In genomic region chr4:131876836-131877235, GRCm38 (mm10) we compare ENCODE assay signal across 11 mouse cellular contexts. TPM values are rescaled to one million over a fixed set of nuclear protein-coding genes. Genes with fewer than 3 reads are reported as not detected.
DNase-seq lines count a peak whose midpoint lies in the region; ATAC-seq and TF ChIP-seq lines count a peak whose summit lies in the region.
"Had no signal": no experiment of that assay in that cellular context is flagged by ENCODE, and none has a peak within 500 bp of the region (broad histone marks: within the 10 kb centered on the region; RNA-seq: fewer than 3 reads in every experiment).

No protein-coding gene starts in this region.

- WGBS in lung, embryonic 14.5 days, result 41% methylated on average over 2 of the region's 2 CpGs
- 40% methylated on average over 2 of the region's 2 CpGs for WGBS in lung, adult 2 months
- 55% methylated on average over 2 of the region's 2 CpGs for WGBS in hindbrain, embryonic 15.5 days
- 71% methylated on average over 2 of the region's 2 CpGs for WGBS in neural tube, embryonic 12.5 days

- peaks cover 59% of the 10 kb centered on the region for H3K4me1 ChIP-seq in erythroblast, embryonic 14.5 days (ENCODE audit: control insufficient read depth)
- H3K4me1 ChIP-seq in lung, embryonic 14.5 days (ENCODE audit: insufficient read depth), result peaks cover 17% of the 10 kb centered on the region
- H3K4me1 ChIP-seq in lung, adult 2 months (ENCODE audit: control insufficient read depth, insufficient read depth, low read length), result peaks cover 29% of the 10 kb centered on the region
- H3K4me1 ChIP-seq in hindbrain, embryonic 15.5 days (replicated peaks), result peaks cover 66% of the 10 kb centered on the region
- H3K4me1 ChIP-seq in neural tube, embryonic 12.5 days, result peaks cover 45% of the 10 kb centered on the region

- no peak overlapping the region for H3K9ac ChIP-seq in lung, embryonic 14.5 days
- H3K9ac ChIP-seq in hindbrain, embryonic 15.5 days, result no peak overlapping the region
- no peak overlapping the region for H3K9ac ChIP-seq in neural tube, embryonic 12.5 days
- H3K9ac ChIP-seq: limb, embryonic 15.5 days had no signal

- ATAC-seq in erythroblast, adult 5-6 weeks (replicated peaks; ENCODE audit: low FRiP score, poor library complexity, severe bottlenecking), result no peak
- no peak for ATAC-seq in lung, embryonic 14.5 days (ENCODE audit: insufficient read depth)
- ATAC-seq in hindbrain, embryonic 15.5 days (ENCODE audit: low FRiP score, low read depth), result no peak
- ATAC-seq in neural tube, embryonic 12.5 days (ENCODE audit: low FRiP score, low read depth), result no peak

- no peak for TF ChIP-seq CTCF in lung, embryonic 14.5 days (IDR thresholded peaks at IDR 0.05; ENCODE audit: low read depth)
- no peak for TF ChIP-seq CTCF in lung, adult 2 months (IDR thresholded peaks at IDR 0.05; ENCODE audit: insufficient read depth, low read length)

- no peak for TF ChIP-seq POLR2A in lung, adult 2 months (IDR thresholded peaks at IDR 0.05; ENCODE audit: borderline replicate concordance, extremely low read depth, low read depth, low read length)

- H3K27me3 ChIP-seq in erythroblast, embryonic 14.5 days (ENCODE audit: control insufficient read depth), result no peaks in the 10 kb centered on the region
- no peaks in the 10 kb centered on the region for H3K27me3 ChIP-seq in lung, embryonic 14.5 days (ENCODE audit: insufficient read depth, low read length)
- no peaks in the 10 kb centered on the region for H3K27me3 ChIP-seq in hindbrain, embryonic 15.5 days
- H3K27me3 ChIP-seq in neural tube, embryonic 12.5 days (replicated peaks), result no peaks in the 10 kb centered on the region
- H3K27me3 ChIP-seq: limb, embryonic 15.5 days had no signal

- H3K4me3 ChIP-seq in erythroblast, embryonic 14.5 days (replicated peaks), result peak overlapping the region; percentile 1
- no peak overlapping the region for H3K4me3 ChIP-seq in lung, embryonic 14.5 days (ENCODE audit: low read depth, low read length)
- no peak overlapping the region for H3K4me3 ChIP-seq in lung, adult 2 months (replicated peaks; ENCODE audit: extremely low read depth, low read depth, low read length)
- peak overlapping the region; percentile 1; the same call in 1 of the 2 replicates for H3K4me3 ChIP-seq in hindbrain, embryonic 15.5 days
- no peak overlapping the region for H3K4me3 ChIP-seq in neural tube, embryonic 12.5 days
- H3K4me3 ChIP-seq: limb, embryonic 15.5 days had no signal

- DNase-seq in lung, embryonic 14.5 days, result no peak
- no peak for DNase-seq in lung, adult 2 months
- DNase-seq in spleen, postnatal 14 days (ENCODE audit: low spot score in 2 of 2), result no peak
- DNase-seq in frontal cortex, postnatal 10 days (ENCODE audit: low spot score in 2 of 2), result no peak
- DNase-seq: gastrocnemius, postnatal 10 days; kidney, postnatal 10 days had no signal

- peaks cover 55% of the 10 kb centered on the region for H3K36me3 ChIP-seq in erythroblast, embryonic 14.5 days (ENCODE audit: control insufficient read depth)
- 0 out of 2 replicates have a peak, but pooled peaks cover 4% of the 10 kb centered on the region for H3K36me3 ChIP-seq in lung, embryonic 14.5 days (ENCODE audit: insufficient read depth)
- no peaks in the 10 kb centered on the region for H3K36me3 ChIP-seq in hindbrain, embryonic 15.5 days
- no peaks in the 10 kb centered on the region for H3K36me3 ChIP-seq in neural tube, embryonic 12.5 days
- H3K36me3 ChIP-seq: limb, embryonic 15.5 days had no signal

- peak overlapping the region; percentile 86; the same call in 1 of the 2 replicates for H3K4me2 ChIP-seq in lung, embryonic 14.5 days
- H3K4me2 ChIP-seq in hindbrain, embryonic 15.5 days, result peak overlapping the region; percentile 95
- peak overlapping the region; percentile 38; the same call in 1 of the 2 replicates for H3K4me2 ChIP-seq in neural tube, embryonic 12.5 days (replicated peaks)
- H3K4me2 ChIP-seq: limb, embryonic 15.5 days had no signal

- no peaks in the 10 kb centered on the region for H3K9me3 ChIP-seq in erythroblast, embryonic 14.5 days (ENCODE audit: control insufficient read depth, low read length)
- no peaks in the 10 kb centered on the region for H3K9me3 ChIP-seq in lung, embryonic 14.5 days (ENCODE audit: low read depth, low read length)
- H3K9me3 ChIP-seq in hindbrain, embryonic 15.5 days, result no peaks in the 10 kb centered on the region
- H3K9me3 ChIP-seq in neural tube, embryonic 12.5 days, result no peaks in the 10 kb centered on the region
- H3K9me3 ChIP-seq: limb, embryonic 15.5 days had no signal

- no peak overlapping the region for H3K27ac ChIP-seq in lung, embryonic 14.5 days (ENCODE audit: low read depth)
- 0 out of 2 replicates have a peak overlapping the region, but pooled peaks have one; percentile 14 for H3K27ac ChIP-seq in hindbrain, embryonic 15.5 days (replicated peaks)
- no peak overlapping the region for H3K27ac ChIP-seq in neural tube, embryonic 12.5 days
- H3K27ac ChIP-seq: limb, embryonic 15.5 days had no signal

RNA-seq across cellular contexts. Expression of gene Srsf4, which starts 3.4 kb away (rescaled TPM):
- 37.6 and 42.6 TPM in 2 replicates for polyA plus RNA-seq in erythroblast, embryonic 14.5 days (2012)
- 20.9 and 23.6 TPM in 2 replicates for total RNA-seq in erythroblast, adult 5-6 weeks (2015; ENCODE audit: low replicate concordance)
- 45.2 and 61.6 TPM in 2 replicates for total RNA-seq in erythroblast, adult 5-6 weeks (2017; ENCODE audit: low replicate concordance)
- 122 and 131 TPM in 2 replicates for polyA plus RNA-seq in lung, embryonic 14.5 days (2014; fragmentation: Nextera tagmentation; extraction: Ambion mirVana)
- 38.0 and 49.9 TPM in 2 replicates for polyA plus RNA-seq in lung, adult 2 months (2012; rRNA removed)
- 101 and 103 TPM in 2 replicates for polyA plus RNA-seq in hindbrain, embryonic 15.5 days (2015; fragmentation: Nextera tagmentation; extraction: Ambion mirVana)
- 145 and 150 TPM in 2 replicates for polyA plus RNA-seq in neural tube, embryonic 12.5 days (2016; fragmentation: Nextera tagmentation; extraction: Ambion mirVana)

RNA-seq across cellular contexts. Expression of gene Mecr, which starts 33.6 kb away (rescaled TPM):
- polyA plus RNA-seq in erythroblast, embryonic 14.5 days (2012), result 1.8 and 2.4 TPM in 2 replicates
- total RNA-seq in erythroblast, adult 5-6 weeks (2015; ENCODE audit: low replicate concordance), result 6.7 and 11.1 TPM in 2 replicates
- total RNA-seq in erythroblast, adult 5-6 weeks (2017; ENCODE audit: low replicate concordance), result 6.4 and 10.3 TPM in 2 replicates
- polyA plus RNA-seq in lung, embryonic 14.5 days (2014; fragmentation: Nextera tagmentation; extraction: Ambion mirVana), result 42.6 and 46.5 TPM in 2 replicates
- polyA plus RNA-seq in lung, adult 2 months (2012; rRNA removed), result 13.4 and 22.7 TPM in 2 replicates
- polyA plus RNA-seq in hindbrain, embryonic 15.5 days (2015; fragmentation: Nextera tagmentation; extraction: Ambion mirVana), result 34.6 and 37.9 TPM in 2 replicates
- polyA plus RNA-seq in neural tube, embryonic 12.5 days (2016; fragmentation: Nextera tagmentation; extraction: Ambion mirVana), result 36.4 and 37.4 TPM in 2 replicates

RNA-seq across cellular contexts. Expression of gene Ptpru, which starts 38.7 kb away (rescaled TPM):
- 0.50 and 0.55 TPM in 2 replicates for polyA plus RNA-seq in erythroblast, embryonic 14.5 days (2012)
- total RNA-seq in erythroblast, adult 5-6 weeks (2015; ENCODE audit: low replicate concordance), result 0.19 and 5.9 TPM in 2 replicates
- total RNA-seq in erythroblast, adult 5-6 weeks (2017; ENCODE audit: low replicate concordance), result 0.56 and 3.2 TPM in 2 replicates
- 11.9 and 12.4 TPM in 2 replicates for polyA plus RNA-seq in lung, embryonic 14.5 days (2014; fragmentation: Nextera tagmentation; extraction: Ambion mirVana)
- 32.4 and 44.6 TPM in 2 replicates for polyA plus RNA-seq in lung, adult 2 months (2012; rRNA removed)
- polyA plus RNA-seq in hindbrain, embryonic 15.5 days (2015; fragmentation: Nextera tagmentation; extraction: Ambion mirVana), result 22.6 and 23.4 TPM in 2 replicates
- 8.7 and 9.6 TPM in 2 replicates for polyA plus RNA-seq in neural tube, embryonic 12.5 days (2016; fragmentation: Nextera tagmentation; extraction: Ambion mirVana)

RNA-seq across cellular contexts. Expression of gene Tmem200b, which starts 44.7 kb away (rescaled TPM):
- polyA plus RNA-seq in erythroblast, embryonic 14.5 days (2012), result not detected in 2 replicates
- not detected in 2 replicates for total RNA-seq in erythroblast, adult 5-6 weeks (2015; ENCODE audit: low replicate concordance)
- 2.0 TPM in 1 of 2 replicates, not detected in the other for total RNA-seq in erythroblast, adult 5-6 weeks (2017; ENCODE audit: low replicate concordance)
- 2.6 and 3.1 TPM in 2 replicates for polyA plus RNA-seq in lung, embryonic 14.5 days (2014; fragmentation: Nextera tagmentation; extraction: Ambion mirVana)
- polyA plus RNA-seq in lung, adult 2 months (2012; rRNA removed), result 24.8 and 45.1 TPM in 2 replicates
- polyA plus RNA-seq in hindbrain, embryonic 15.5 days (2015; fragmentation: Nextera tagmentation; extraction: Ambion mirVana), result 0.16 and 0.29 TPM in 2 replicates
- 0.79 and 0.82 TPM in 2 replicates for polyA plus RNA-seq in neural tube, embryonic 12.5 days (2016; fragmentation: Nextera tagmentation; extraction: Ambion mirVana)

Comparison
In these comparisons a context has a peak if more than half of its experiments do, and no peak if none do; other contexts are left out.
1. H3K4me3 ChIP-seq: peak in erythroblast, embryonic 14.5 days (single experiment) and hindbrain, embryonic 15.5 days (single experiment); none in lung, embryonic 14.5 days (single experiment), lung, adult 2 months (single experiment) and neural tube, embryonic 12.5 days (single experiment).
2. H3K4me2 ChIP-seq: peak in every context shown above with its lines; median percentile 95 in hindbrain, embryonic 15.5 days; 86 in lung, embryonic 14.5 days; 38 in neural tube, embryonic 12.5 days.